Mouse (Mus musculus) limb, embryonic 14.5 days (tissue): Measurements from ENCODE around the gene Usp29. TPM values are rescaled to one million over a fixed set of nuclear protein-coding genes. Genes with fewer than 3 reads are reported as not detected.

Experiments
- ATAC-seq: fragments of 200-750 bp; cut with Nextera tagmentation; 2 replicates; pipeline ENCODE4 v1.8.0; 2017; ENCODE audit warnings: low read depth, moderate number of reproducible peaks, moderate TSS enrichment; ENCODE audit not compliant: low FRiP score
- DNase-seq: peaks from one replicate; pipeline ENCODE4 v3.0.0-alpha.2; 2015; ENCODE audit warnings: low spot score
- H3K27ac ChIP-seq: fragments of 300-500 bp; sonication (generic); replicated peaks from 2 replicates; pipeline ENCODE4 v1.5.1; 2014; ENCODE audit warnings: low read depth, mild to moderate bottlenecking, low read length, moderate library complexity, mixed read lengths
- H3K27me3 ChIP-seq: fragments of 300-500 bp; sonication (generic); 2 replicates; pipeline ENCODE4 v1.6.1; 2014; ENCODE audit warnings: low read length, mixed read lengths; ENCODE audit not compliant: control insufficient read depth, insufficient read depth
- H3K36me3 ChIP-seq: fragments of 300-500 bp; sonication (generic); 2 replicates; pipeline ENCODE4 v1.6.1; 2014; ENCODE audit warnings: mild to moderate bottlenecking, low read length, moderate library complexity, mixed read lengths; ENCODE audit not compliant: control insufficient read depth, insufficient read depth
- H3K4me1 ChIP-seq: fragments of 300-500 bp; sonication (generic); 2 replicates; pipeline ENCODE4 v1.6.1; 2014; ENCODE audit warnings: antibody characterized with exemption, low read length, mixed read lengths; ENCODE audit not compliant: control insufficient read depth, insufficient read depth
- H3K4me2 ChIP-seq: fragments of 300-500 bp; sonication (generic); replicated peaks from 2 replicates; pipeline ENCODE4 v1.6.1; 2014; ENCODE audit warnings: low read depth, mild to moderate bottlenecking, low read length, moderate library complexity; ENCODE audit not compliant: severe bottlenecking
- H3K4me3 ChIP-seq: fragments of 300-500 bp; sonication (generic); replicated peaks from 2 replicates; pipeline ENCODE4 v1.5.1; 2014; ENCODE audit warnings: low read length
- H3K9ac ChIP-seq: fragments of 300-500 bp; sonication (generic); 2 replicates; pipeline ENCODE4 v1.6.1; 2014; ENCODE audit warnings: mild to moderate bottlenecking, low read depth, low read length, moderate library complexity; ENCODE audit not compliant: severe bottlenecking
- H3K9me3 ChIP-seq: fragments of 300-500 bp; sonication (generic); 2 replicates; pipeline ENCODE4 v1.6.1; 2016; ENCODE audit warnings: low read length; ENCODE audit not compliant: control insufficient read depth
- POLR2A ChIP-seq: fragments of 200-500 bp; IDR thresholded peaks from 2 replicates; pipeline ENCODE4 v1.8.0; 2012; ENCODE audit warnings: inconsistent platforms, mild to moderate bottlenecking, moderate library complexity, borderline replicate concordance; ENCODE audit not compliant: insufficient read depth, insufficient read length; ENCODE audit errors: extremely low read depth
- WGBS: fragments of 180-500 bp; shearing (Covaris S2); extraction: QIAGEN DNeasy Blood & Tissue Kit; methylation state at CpG from one replicate; pipeline ENCODE4 v1.1.7; 2014; 5-methylcytosine and 5-hydroxymethylcytosine counted together
- polyA plus RNA-seq, 2 experiments: library from polyadenylated mRNA; depleted of rRNA in 1 of 2; stranded (reverse) in 1 of 2; unstranded in 1 of 2; fragments of >200 nt; fragmentation: Nextera tagmentation in 1 of 2; extraction: Ambion mirVana in 1 of 2; gene quantifications; 2 replicates each; pipeline versions ENCODE4 v1.2.1 to v1.2.3; 2012 to 2014

Usp29 gene
- polyA plus RNA-seq, 2 experiments = 10.7 to 20.7 TPM

DNA sequence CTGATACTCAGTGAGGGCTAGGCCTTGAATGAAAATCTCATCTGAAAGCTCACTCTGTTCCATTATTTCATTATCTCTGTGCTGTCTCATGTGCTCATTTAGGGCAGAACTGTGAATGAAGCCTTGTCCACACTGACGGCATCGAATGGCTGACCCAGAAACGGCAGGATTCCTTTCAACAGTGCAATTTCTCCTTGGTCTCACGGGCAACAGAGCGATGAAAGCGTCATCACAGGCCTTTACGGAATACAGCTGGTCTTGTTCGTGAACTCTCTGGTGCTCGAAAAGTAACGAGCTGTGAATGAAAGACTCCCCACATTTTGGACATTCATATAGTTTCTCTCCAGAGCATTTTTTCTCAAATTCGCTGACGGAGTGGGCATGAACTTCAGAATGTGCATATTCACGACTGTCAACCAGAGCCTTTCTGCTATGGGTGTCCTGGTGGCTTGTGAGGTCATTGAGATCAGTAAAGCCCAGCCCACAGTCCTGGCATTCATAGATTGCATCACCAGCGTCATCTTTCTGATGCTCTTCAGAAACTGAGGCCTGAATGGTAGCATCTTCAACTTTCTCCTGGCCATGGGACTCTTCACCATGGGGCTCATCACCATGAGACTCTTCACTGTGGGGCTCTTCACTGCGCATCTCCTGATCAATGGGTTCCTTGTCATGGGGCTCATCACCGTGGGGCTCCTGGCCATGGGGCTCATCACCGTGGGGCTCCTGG is 21.8 kb upstream of the Usp29 start:
- H3K36me3 ChIP-seq = peaks cover 65% of the 10 kb centered on the region
- H3K4me3 ChIP-seq = no peak overlapping the region
- 82% methylated on average over 17 of the region's 17 CpGs for WGBS
- DNase-seq (no peak), ATAC-seq (no peak)
- no peak for TF ChIP-seq POLR2A
- H3K4me2 ChIP-seq = no peak overlapping the region
- H3K27me3 ChIP-seq = no peaks in the 10 kb centered on the region
- no peak overlapping the region for H3K9ac ChIP-seq
- H3K4me1 ChIP-seq = no peaks in the 10 kb centered on the region
- 0 out of 2 replicates have a peak, but pooled peaks cover 4% of the 10 kb centered on the region for H3K9me3 ChIP-seq
- no peak overlapping the region for H3K27ac ChIP-seq

DNA sequence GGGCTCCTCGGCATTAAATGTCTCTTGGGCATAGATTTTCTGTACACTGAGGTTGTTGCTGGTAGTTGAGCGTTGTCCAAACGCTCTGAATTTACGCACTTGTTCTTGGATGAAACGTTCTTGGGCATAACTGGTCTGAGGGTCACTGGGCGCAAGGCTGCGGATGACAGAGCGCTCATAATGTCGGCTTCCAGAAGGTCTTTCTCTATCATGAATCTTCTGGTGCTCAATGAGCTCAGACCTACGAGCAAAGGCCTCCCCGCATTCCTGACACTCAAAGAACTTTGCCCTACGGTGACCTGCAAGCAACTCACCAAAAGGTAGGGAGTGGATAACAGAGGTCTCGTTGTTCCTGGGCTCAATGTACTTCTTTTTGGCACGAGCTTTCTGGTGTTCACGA is 21.0 kb upstream of the Usp29 start:
- no peak for DNase-seq
- no peaks in the 10 kb centered on the region for H3K27me3 ChIP-seq
- no peak overlapping the region for H3K9ac ChIP-seq
- H3K36me3 ChIP-seq = peaks cover 68% of the 10 kb centered on the region
- H3K27ac ChIP-seq = no peak overlapping the region
- ATAC-seq = no peak
- no peaks in the 10 kb centered on the region for H3K4me1 ChIP-seq
- 0 out of 2 replicates have a peak, but pooled peaks cover 4% of the 10 kb centered on the region for H3K9me3 ChIP-seq
- no peak for TF ChIP-seq POLR2A
- H3K4me2 ChIP-seq = no peak overlapping the region
- 93% methylated on average over 15 of the region's 15 CpGs for WGBS
- H3K4me3 ChIP-seq = no peak overlapping the region

DNA sequence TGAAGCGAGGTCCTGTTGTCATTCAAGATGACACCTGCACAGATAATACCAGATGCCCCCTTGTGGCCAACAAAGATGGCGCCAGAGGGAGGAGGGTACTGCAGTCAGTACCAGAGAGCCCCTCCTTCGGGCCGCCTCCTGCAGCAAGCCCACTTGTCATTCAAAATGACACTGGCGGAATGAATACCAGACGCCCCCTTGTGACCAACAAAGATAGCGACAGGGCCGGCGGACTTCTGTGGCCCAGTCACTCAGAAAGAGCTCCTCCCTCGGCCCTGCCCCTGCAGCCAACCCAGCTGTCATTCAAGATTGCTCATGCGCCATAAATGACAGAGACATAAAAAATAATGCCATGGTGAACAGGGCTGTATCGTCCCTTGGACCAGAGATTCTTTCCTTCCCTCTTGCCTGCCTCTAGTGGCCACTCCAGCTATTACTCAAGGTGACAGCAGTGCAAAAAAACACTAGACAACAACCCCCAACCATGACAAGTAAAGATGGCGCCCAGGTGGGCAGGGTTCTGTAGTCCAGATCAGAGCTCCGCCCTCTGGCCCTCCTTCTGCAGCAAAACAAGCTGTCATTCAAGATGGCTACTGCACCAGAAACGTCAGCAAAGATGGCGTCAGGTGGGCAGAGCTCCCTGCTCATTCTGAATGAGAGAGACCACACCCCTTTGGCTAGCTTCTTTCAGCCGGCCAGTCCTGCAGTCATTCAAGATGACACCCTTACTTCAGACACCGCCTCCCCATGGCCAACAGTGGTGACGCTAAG is 2.8 kb upstream of the Usp29 start:
- no peaks in the 10 kb centered on the region for H3K4me1 ChIP-seq
- H3K36me3 ChIP-seq = peaks cover 30% of the 10 kb centered on the region
- no peak overlapping the region for H3K9ac ChIP-seq
- no peaks in the 10 kb centered on the region for H3K27me3 ChIP-seq
- peak overlapping the region; percentile 57 for H3K4me3 ChIP-seq
- ATAC-seq (peak; percentile 24), DNase-seq (peak; percentile 83)
- TF ChIP-seq POLR2A = no peak
- H3K27ac ChIP-seq = peak overlapping the region; percentile 63
- H3K9me3 ChIP-seq = peaks cover 38% of the 10 kb centered on the region
- WGBS = 58% methylated on average over 19 of the region's 19 CpGs
- H3K4me2 ChIP-seq = peak overlapping the region; percentile 41

DNA sequence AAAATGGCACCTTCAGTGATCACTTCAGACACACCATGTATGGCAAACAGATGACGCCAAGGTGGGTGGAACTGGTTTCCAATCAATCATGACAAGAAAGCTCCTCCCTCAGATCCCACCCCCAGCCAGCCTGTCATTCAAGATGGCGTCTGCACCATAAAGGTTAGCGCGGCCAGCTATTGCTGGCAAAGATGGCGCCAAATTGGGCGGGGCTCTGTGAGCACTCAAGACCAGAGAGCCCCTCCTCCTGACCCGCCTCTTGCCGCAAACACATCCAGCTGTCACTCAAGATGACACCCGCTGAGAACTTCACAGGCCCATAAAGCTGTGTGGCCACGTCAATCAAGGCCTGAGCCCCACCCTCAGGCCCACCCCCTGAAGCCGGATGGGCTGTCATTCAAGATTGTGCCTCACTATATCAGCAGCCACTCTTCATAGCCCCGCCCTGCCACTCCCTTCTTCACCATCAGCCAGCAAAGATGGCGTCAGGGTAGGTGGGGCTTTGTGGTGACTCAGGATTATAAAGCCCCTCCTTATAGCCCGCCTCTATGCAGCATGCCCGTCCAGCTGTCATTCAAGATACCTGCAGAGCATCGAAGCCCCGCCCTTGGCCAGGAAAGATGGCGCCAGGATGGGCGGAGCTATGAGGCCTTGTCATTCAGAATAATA is 2.0 kb upstream of the Usp29 start:
- no peak for TF ChIP-seq POLR2A
- 50% methylated on average over 19 of the region's 19 CpGs for WGBS
- ATAC-seq (peak; percentile 79), DNase-seq (peak; percentile 95)
- no peaks in the 10 kb centered on the region for H3K4me1 ChIP-seq
- peak overlapping the region; percentile 63 for H3K27ac ChIP-seq
- H3K4me3 ChIP-seq = peak overlapping the region; percentile 57
- peaks cover 38% of the 10 kb centered on the region for H3K9me3 ChIP-seq
- H3K9ac ChIP-seq = no peak overlapping the region
- H3K4me2 ChIP-seq = peak overlapping the region; percentile 41
- peaks cover 24% of the 10 kb centered on the region for H3K36me3 ChIP-seq
- H3K27me3 ChIP-seq = no peaks in the 10 kb centered on the region
